Mouse (Mus musculus): ENCODE results near the gene Ano1.

Gene Ano1

GRCm38 (mm10) chr7:144719956-144720355, 31.8 kb downstream of the Ano1 start:
- in situ Hi-C loops (cut with MboI; ENCODE audit: unreplicated experiment in 2 of 2), result no loop called here

- in situ Hi-C loops (cut with MboI; ENCODE audit: unreplicated experiment in 2 of 2), result no loop called here
Observed at GRCm38 (mm10) chr7:144717736-144718135, 34.0 kb downstream of the Ano1 start.

GRCm38 (mm10) chr7:144697870-144698269, 53.9 kb downstream of the Ano1 start:
- in situ Hi-C loops (cut with MboI; ENCODE audit: unreplicated experiment in 2 of 2), result no loop called here

GRCm38 (mm10) chr7:144696764-144697704, 54.7 kb downstream of the Ano1 start:
- in situ Hi-C loops (cut with MboI; ENCODE audit: unreplicated experiment in 2 of 2), result no loop called here

GRCm38 (mm10) chr7:144689855-144690254, 61.9 kb downstream of the Ano1 start:
- in situ Hi-C loops (cut with MboI; ENCODE audit: unreplicated experiment in 2 of 2), result no loop called here

GRCm38 (mm10) chr7:144689136-144689535, 62.6 kb downstream of the Ano1 start:
- in situ Hi-C loops (cut with MboI; ENCODE audit: unreplicated experiment in 2 of 2), result no loop called here

- in situ Hi-C loops (cut with MboI; ENCODE audit: unreplicated experiment in 2 of 2), result no loop called here
Observed at GRCm38 (mm10) chr7:144687663-144688381, 64.0 kb downstream of the Ano1 start.

GRCm38 (mm10) chr7:144684947-144685346, 66.8 kb downstream of the Ano1 start:
- in situ Hi-C loops (cut with MboI; ENCODE audit: unreplicated experiment in 2 of 2), result no loop called here

- in situ Hi-C loops (cut with MboI; ENCODE audit: unreplicated experiment in 2 of 2), result no loop called here
Observed at GRCm38 (mm10) chr7:144684467-144684866, 67.3 kb downstream of the Ano1 start.

- in situ Hi-C loops (cut with MboI; ENCODE audit: unreplicated experiment in 2 of 2), result no loop called here
Observed at GRCm38 (mm10) chr7:144680096-144680495, 71.7 kb downstream of the Ano1 start.

GRCm38 (mm10) chr7:144678241-144679030, 73.3 kb downstream of the Ano1 start:
- in situ Hi-C loops (cut with MboI; ENCODE audit: unreplicated experiment in 2 of 2), result no loop called here

- in situ Hi-C loops (cut with MboI; ENCODE audit: unreplicated experiment in 2 of 2), result no loop called here
Observed at GRCm38 (mm10) chr7:144677341-144678086, 74.3 kb downstream of the Ano1 start.

- in situ Hi-C loops (cut with MboI; ENCODE audit: unreplicated experiment in 2 of 2), result no loop called here
Observed at GRCm38 (mm10) chr7:144675632-144676031, 76.1 kb downstream of the Ano1 start.

- in situ Hi-C loops (cut with MboI; ENCODE audit: unreplicated experiment in 2 of 2), result no loop called here
Observed at GRCm38 (mm10) chr7:144669895-144670294, 81.9 kb downstream of the Ano1 start.

GRCm38 (mm10) chr7:144668603-144669278, 83.0 kb downstream of the Ano1 start:
- in situ Hi-C loops (cut with MboI; ENCODE audit: unreplicated experiment in 2 of 2), result no loop called here

GRCm38 (mm10) chr7:144667091-144667490, 84.7 kb downstream of the Ano1 start:
- in situ Hi-C loops (cut with MboI; ENCODE audit: unreplicated experiment in 2 of 2), result no loop called here

- in situ Hi-C loops (cut with MboI; ENCODE audit: unreplicated experiment in 2 of 2), result no loop called here
Observed at GRCm38 (mm10) chr7:144665585-144665984, 86.2 kb downstream of the Ano1 start.

GRCm38 (mm10) chr7:144663566-144663965, 88.2 kb downstream of the Ano1 start:
- in situ Hi-C loops (cut with MboI; ENCODE audit: unreplicated experiment in 2 of 2), result no loop called here

- in situ Hi-C loops (cut with MboI; ENCODE audit: unreplicated experiment in 2 of 2), result no loop called here
Observed at GRCm38 (mm10) chr7:144656261-144656967, 95.4 kb downstream of the Ano1 start.
